Mouse (Mus musculus): Measurements from ENCODE around the gene Ccnyl1.

DNA sequence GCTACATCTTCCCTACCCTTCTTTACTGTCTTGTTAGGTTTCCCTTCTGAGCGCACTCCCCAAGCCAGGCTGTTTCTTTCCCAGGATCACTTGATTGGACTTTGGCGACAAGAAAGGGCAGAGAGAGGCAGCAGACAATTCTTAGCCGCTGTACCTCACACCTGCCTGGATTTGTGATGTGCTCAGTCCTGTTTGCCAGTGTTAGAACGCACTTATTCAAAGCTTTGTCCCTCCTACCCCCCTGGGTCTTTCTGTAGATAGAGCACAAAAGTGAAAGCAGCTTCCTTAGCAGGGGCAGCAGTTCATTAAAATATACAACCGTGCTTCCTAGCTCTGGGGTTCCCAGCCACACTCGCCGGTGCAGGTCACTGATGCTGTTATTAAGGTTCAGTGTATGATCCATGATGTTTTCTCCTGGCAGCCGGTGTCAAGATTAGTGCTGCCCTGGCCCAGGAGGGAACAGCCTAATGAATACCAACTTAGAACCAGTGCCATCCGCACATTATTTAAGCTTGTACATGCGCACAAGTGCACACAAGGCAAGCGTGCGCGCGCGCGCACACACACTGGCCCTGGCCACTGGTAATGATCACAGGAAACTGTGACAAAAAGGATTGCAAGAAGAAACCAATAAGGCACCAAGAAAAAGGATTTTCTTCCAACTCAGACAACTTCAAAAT, 41.2 kb downstream of the Ccnyl1 start:
- TF ChIP-seq EP300 (optimal IDR thresholded peaks at IDR 0.05) (no peak), CTCF (IDR thresholded peaks at IDR 0.05; ENCODE audit: low read depth) (no peak)

Measured in stomach, postnatal 0 days (tissue).